Mouse (Mus musculus): ENCODE measurements around the gene Irx4. TPM values are rescaled to one million over a fixed set of nuclear protein-coding genes. Genes with fewer than 3 reads are reported as not detected.

Irx4 gene
- polyA plus RNA-seq (2015; fragmentation: Nextera tagmentation; extraction: Ambion mirVana), result 3.0 and 5.0 TPM in 2 replicates

GRCm38 (mm10) chr13:73260354-73261035 is at the start of gene Irx4:
Gene Irx4 (plus strand): TSS chr13:73260479.
- under 1% methylated on average over 52 of the region's 86 CpGs for WGBS
- peaks cover 24% of the 10 kb centered on the region for H3K4me1 ChIP-seq (ENCODE audit: control insufficient read depth, insufficient read depth, low read depth, low read length)
- no peaks in the 10 kb centered on the region for H3K9me3 ChIP-seq (ENCODE audit: control insufficient read depth, low read length)
- peak within 1 kb of the TSS; percentile 51 for H3K4me3 ChIP-seq (ENCODE audit: low read length)
- H3K27me3 ChIP-seq (replicated peaks; ENCODE audit: control insufficient read depth, insufficient read depth, low read length), result peaks cover 68% of the 10 kb centered on the region
- peak within 1 kb of the TSS; percentile 43 for H3K9ac ChIP-seq (ENCODE audit: low read depth, low read length)
- H3K36me3 ChIP-seq (ENCODE audit: control insufficient read depth, insufficient read depth, low read length), result no peaks in the 10 kb centered on the region
- 0 out of 2 replicates have a peak, but pooled peaks have one; percentile 34 for ATAC-seq
- no peak within 1 kb of the TSS for H3K27ac ChIP-seq (ENCODE audit: low read depth, low read length)
- peak within 1 kb of the TSS; percentile 91 for H3K4me2 ChIP-seq (ENCODE audit: low read length)

- ATAC-seq, result no peak
- Histone ChIP-seq H3K36me3 (ENCODE audit: control insufficient read depth, insufficient read depth, low read length) (no peaks in the 10 kb centered on the region), H3K27me3 (replicated peaks; ENCODE audit: control insufficient read depth, insufficient read depth, low read length) (no peaks in the 10 kb centered on the region), H3K4me2 (ENCODE audit: low read length) (no peak overlapping the region), H3K4me3 (ENCODE audit: low read length) (no peak overlapping the region), H3K4me1 (ENCODE audit: control insufficient read depth, insufficient read depth, low read depth, low read length) (no peaks in the 10 kb centered on the region), H3K9ac (ENCODE audit: low read depth, low read length) (no peak overlapping the region), H3K27ac (ENCODE audit: low read depth, low read length) (no peak overlapping the region), H3K9me3 (ENCODE audit: control insufficient read depth, low read length) (peaks cover 5% of the 10 kb centered on the region; the same call in 1 of the 2 replicates)
- WGBS, result 63% methylated on average over 10 of the region's 10 CpGs
Observed at GRCm38 (mm10) chr13:73214301-73214700, 46.0 kb upstream of the Irx4 start.

- WGBS, result 38% methylated on average over 8 of the region's 8 CpGs
- Histone ChIP-seq H3K4me3 (ENCODE audit: low read length) (no peak overlapping the region), H3K36me3 (ENCODE audit: control insufficient read depth, insufficient read depth, low read length) (no peaks in the 10 kb centered on the region), H3K9me3 (ENCODE audit: control insufficient read depth, low read length) (no peaks in the 10 kb centered on the region), H3K4me2 (ENCODE audit: low read length) (no peak overlapping the region), H3K27me3 (replicated peaks; ENCODE audit: control insufficient read depth, insufficient read depth, low read length) (no peaks in the 10 kb centered on the region), H3K4me1 (ENCODE audit: control insufficient read depth, insufficient read depth, low read depth, low read length) (no peaks in the 10 kb centered on the region), H3K27ac (ENCODE audit: low read depth, low read length) (no peak overlapping the region), H3K9ac (ENCODE audit: low read depth, low read length) (no peak overlapping the region)
- ATAC-seq, result no peak
Observed at GRCm38 (mm10) chr13:73236461-73236860, 23.8 kb upstream of the Irx4 start.

GRCm38 (mm10) chr13:73239191-73239746 is 21.0 kb upstream of the Irx4 start:
- Histone ChIP-seq H3K4me1 (ENCODE audit: control insufficient read depth, insufficient read depth, low read depth, low read length) (no peaks in the 10 kb centered on the region), H3K4me2 (ENCODE audit: low read length) (no peak overlapping the region), H3K4me3 (ENCODE audit: low read length) (no peak overlapping the region), H3K27me3 (replicated peaks; ENCODE audit: control insufficient read depth, insufficient read depth, low read length) (no peaks in the 10 kb centered on the region), H3K27ac (ENCODE audit: low read depth, low read length) (no peak overlapping the region), H3K36me3 (ENCODE audit: control insufficient read depth, insufficient read depth, low read length) (no peaks in the 10 kb centered on the region), H3K9me3 (ENCODE audit: control insufficient read depth, low read length) (no peaks in the 10 kb centered on the region), H3K9ac (ENCODE audit: low read depth, low read length) (no peak overlapping the region)
- WGBS, result 52% methylated on average over 4 of the region's 4 CpGs
- peak; percentile 27; the same call in 1 of the 2 replicates for ATAC-seq

GRCm38 (mm10) chr13:73242556-73242955 is 17.7 kb upstream of the Irx4 start:
- H3K4me1 ChIP-seq (ENCODE audit: control insufficient read depth, insufficient read depth, low read depth, low read length), result no peaks in the 10 kb centered on the region
- H3K27ac ChIP-seq (ENCODE audit: low read depth, low read length), result no peak overlapping the region
- WGBS, result 95% methylated on average over 5 of the region's 5 CpGs
- H3K4me2 ChIP-seq (ENCODE audit: low read length), result no peak overlapping the region
- no peaks in the 10 kb centered on the region for H3K9me3 ChIP-seq (ENCODE audit: control insufficient read depth, low read length)
- no peak overlapping the region for H3K9ac ChIP-seq (ENCODE audit: low read depth, low read length)
- H3K36me3 ChIP-seq (ENCODE audit: control insufficient read depth, insufficient read depth, low read length), result no peaks in the 10 kb centered on the region
- H3K4me3 ChIP-seq (ENCODE audit: low read length), result no peak overlapping the region
- ATAC-seq, result no peak
- no peaks in the 10 kb centered on the region for H3K27me3 ChIP-seq (replicated peaks; ENCODE audit: control insufficient read depth, insufficient read depth, low read length)

GRCm38 (mm10) chr13:73246961-73247360 is 13.3 kb upstream of the Irx4 start:
- 92% methylated on average over 4 of the region's 4 CpGs for WGBS
- no peaks in the 10 kb centered on the region for H3K4me1 ChIP-seq (ENCODE audit: control insufficient read depth, insufficient read depth, low read depth, low read length)
- no peak overlapping the region for H3K4me2 ChIP-seq (ENCODE audit: low read length)
- peaks cover 3% of the 10 kb centered on the region for H3K27me3 ChIP-seq (replicated peaks; ENCODE audit: control insufficient read depth, insufficient read depth, low read length)
- no peaks in the 10 kb centered on the region for H3K36me3 ChIP-seq (ENCODE audit: control insufficient read depth, insufficient read depth, low read length)
- H3K4me3 ChIP-seq (ENCODE audit: low read length), result no peak overlapping the region
- H3K9me3 ChIP-seq (ENCODE audit: control insufficient read depth, low read length), result no peaks in the 10 kb centered on the region
- no peak for ATAC-seq
- no peak overlapping the region for H3K27ac ChIP-seq (ENCODE audit: low read depth, low read length)
- no peak overlapping the region for H3K9ac ChIP-seq (ENCODE audit: low read depth, low read length)

- 52% methylated on average over 7 of the region's 7 CpGs for WGBS
- no peaks in the 10 kb centered on the region for H3K4me1 ChIP-seq (ENCODE audit: control insufficient read depth, insufficient read depth, low read depth, low read length)
- no peak overlapping the region for H3K9ac ChIP-seq (ENCODE audit: low read depth, low read length)
- no peaks in the 10 kb centered on the region for H3K36me3 ChIP-seq (ENCODE audit: control insufficient read depth, insufficient read depth, low read length)
- H3K9me3 ChIP-seq (ENCODE audit: control insufficient read depth, low read length), result no peaks in the 10 kb centered on the region
- H3K27me3 ChIP-seq (replicated peaks; ENCODE audit: control insufficient read depth, insufficient read depth, low read length), result peaks cover 9% of the 10 kb centered on the region
- H3K4me3 ChIP-seq (ENCODE audit: low read length), result no peak overlapping the region
- no peak for ATAC-seq
- no peak overlapping the region for H3K27ac ChIP-seq (ENCODE audit: low read depth, low read length)
- no peak overlapping the region for H3K4me2 ChIP-seq (ENCODE audit: low read length)
Observed at GRCm38 (mm10) chr13:73251222-73251621, 9.1 kb upstream of the Irx4 start.

- Histone ChIP-seq H3K9me3 (ENCODE audit: control insufficient read depth, low read length) (no peaks in the 10 kb centered on the region), H3K4me3 (ENCODE audit: low read length) (no peak overlapping the region), H3K27ac (ENCODE audit: low read depth, low read length) (no peak overlapping the region), H3K36me3 (ENCODE audit: control insufficient read depth, insufficient read depth, low read length) (no peaks in the 10 kb centered on the region), H3K4me2 (ENCODE audit: low read length) (no peak overlapping the region), H3K9ac (ENCODE audit: low read depth, low read length) (no peak overlapping the region), H3K4me1 (ENCODE audit: control insufficient read depth, insufficient read depth, low read depth, low read length) (no peaks in the 10 kb centered on the region), H3K27me3 (replicated peaks; ENCODE audit: control insufficient read depth, insufficient read depth, low read length) (peaks cover 9% of the 10 kb centered on the region)
- no peak for ATAC-seq
- 54% methylated on average over 5 of the region's 5 CpGs for WGBS
Observed at GRCm38 (mm10) chr13:73252022-73252421, 8.3 kb upstream of the Irx4 start.

- no peak for ATAC-seq
- H3K27ac ChIP-seq (ENCODE audit: low read depth, low read length), result no peak overlapping the region
- no peak overlapping the region for H3K4me2 ChIP-seq (ENCODE audit: low read length)
- H3K9ac ChIP-seq (ENCODE audit: low read depth, low read length), result no peak overlapping the region
- H3K36me3 ChIP-seq (ENCODE audit: control insufficient read depth, insufficient read depth, low read length), result no peaks in the 10 kb centered on the region
- H3K4me3 ChIP-seq (ENCODE audit: low read length), result no peak overlapping the region
- H3K9me3 ChIP-seq (ENCODE audit: control insufficient read depth, low read length), result no peaks in the 10 kb centered on the region
- 55% methylated on average over 4 of the region's 4 CpGs for WGBS
- H3K27me3 ChIP-seq (replicated peaks; ENCODE audit: control insufficient read depth, insufficient read depth, low read length), result peaks cover 62% of the 10 kb centered on the region
- peaks cover 17% of the 10 kb centered on the region for H3K4me1 ChIP-seq (ENCODE audit: control insufficient read depth, insufficient read depth, low read depth, low read length)
Observed at GRCm38 (mm10) chr13:73258415-73258814, 1.9 kb upstream of the Irx4 start.

All from hindbrain, embryonic 16.5 days (tissue).